Mouse (Mus musculus): Measurements from ENCODE around the gene Olfr585. TPM values are rescaled to one million over a fixed set of nuclear protein-coding genes. Genes with fewer than 3 reads are reported as not detected.

Gene Olfr585
- not detected in 2 replicates for polyA plus RNA-seq (2015; fragmentation: Nextera tagmentation; extraction: Ambion mirVana)

GRCm38 (mm10) chr7:103097420-103097819, at the start of gene Olfr585:
Gene Olfr585 (plus strand): TSS chr7:103097720.
- Histone ChIP-seq H3K4me2 (no peak within 1 kb of the TSS), H3K4me3 (no peak within 1 kb of the TSS), H3K4me1 (replicated peaks) (no peaks in the 10 kb centered on the region), H3K36me3 (no peaks in the 10 kb centered on the region), H3K9me3 (no peaks in the 10 kb centered on the region), H3K9ac (no peak within 1 kb of the TSS), H3K27me3 (no peaks in the 10 kb centered on the region), H3K27ac (replicated peaks) (no peak within 1 kb of the TSS)
- 88% methylated on average over 1 of the region's 1 CpGs for WGBS
- no peak for ATAC-seq (ENCODE audit: low FRiP score, low read depth)

GRCm38 (mm10) chr7:103051000-103051399, 46.5 kb upstream of the Olfr585 start, which contains the start of gene Olfr583:
Gene Olfr583 (plus strand): TSS chr7:103051300.
- Histone ChIP-seq H3K9me3 (no peaks in the 10 kb centered on the region), H3K4me1 (replicated peaks) (no peaks in the 10 kb centered on the region), H3K4me2 (no peak within 1 kb of the TSS), H3K4me3 (no peak within 1 kb of the TSS), H3K36me3 (no peaks in the 10 kb centered on the region), H3K27ac (replicated peaks) (no peak within 1 kb of the TSS), H3K27me3 (no peaks in the 10 kb centered on the region), H3K9ac (no peak within 1 kb of the TSS)
- no peak for ATAC-seq (ENCODE audit: low FRiP score, low read depth)
- WGBS = 86% methylated on average over 1 of the region's 1 CpGs

- H3K9ac ChIP-seq = no peak within 1 kb of the TSS
- WGBS = 89% methylated on average over 1 of the region's 1 CpGs
These were observed 15.9 kb upstream of the Olfr585 start, which contains the start of gene Olfr584 for GRCm38 (mm10) chr7:103081585-103081984. Gene Olfr584 (plus strand): TSS chr7:103081885.

GRCm38 (mm10) chr7:103119406-103119805, 21.9 kb downstream of the Olfr585 start:
- H3K36me3 ChIP-seq = no peaks in the 10 kb centered on the region
- H3K27me3 ChIP-seq = no peaks in the 10 kb centered on the region
- no peak for ATAC-seq (ENCODE audit: low FRiP score, low read depth)
- no peaks in the 10 kb centered on the region for H3K4me1 ChIP-seq (replicated peaks)
- H3K9me3 ChIP-seq = no peaks in the 10 kb centered on the region
- no peak overlapping the region for H3K9ac ChIP-seq
- H3K4me3 ChIP-seq = no peak overlapping the region
- H3K27ac ChIP-seq (replicated peaks) = no peak overlapping the region
- 47% methylated on average over 3 of the region's 3 CpGs for WGBS
- H3K4me2 ChIP-seq = no peak overlapping the region

More at GRCm38 (mm10) chr7:103081585-103081984, 15.9 kb upstream of the Olfr585 start, which contains the start of gene Olfr584:
- Histone ChIP-seq H3K27ac (replicated peaks) (no peak within 1 kb of the TSS), H3K9me3 (peaks cover 8% of the 10 kb centered on the region; the same call in 1 of the 2 replicates), H3K4me3 (no peak within 1 kb of the TSS), H3K36me3 (no peaks in the 10 kb centered on the region), H3K4me2 (no peak within 1 kb of the TSS), H3K27me3 (no peaks in the 10 kb centered on the region), H3K4me1 (replicated peaks) (no peaks in the 10 kb centered on the region)
- no peak for ATAC-seq (ENCODE audit: low FRiP score, low read depth)

GRCm38 (mm10) chr7:103125538-103125937, 28.0 kb downstream of the Olfr585 start, which contains the start of gene Olfr586:
Gene Olfr586 (minus strand): TSS chr7:103125638.
- H3K36me3 ChIP-seq = no peaks in the 10 kb centered on the region
- H3K27ac ChIP-seq (replicated peaks) = no peak within 1 kb of the TSS
- 96% methylated on average over 3 of the region's 3 CpGs for WGBS
- no peak within 1 kb of the TSS for H3K4me3 ChIP-seq
- no peaks in the 10 kb centered on the region for H3K4me1 ChIP-seq (replicated peaks)
- H3K9ac ChIP-seq = no peak within 1 kb of the TSS
- no peaks in the 10 kb centered on the region for H3K9me3 ChIP-seq
- H3K27me3 ChIP-seq = no peaks in the 10 kb centered on the region
- H3K4me2 ChIP-seq = no peak within 1 kb of the TSS
- no peak for ATAC-seq (ENCODE audit: low FRiP score, low read depth)

- no peak within 1 kb of the TSS for H3K4me3 ChIP-seq
- no peaks in the 10 kb centered on the region for H3K4me1 ChIP-seq (replicated peaks)
- 84% methylated on average over 1 of the region's 1 CpGs for WGBS
These were observed 43.1 kb downstream of the Olfr585 start, which contains the start of gene Olfr588-ps1 for GRCm38 (mm10) chr7:103140579-103140978. Gene Olfr588-ps1 (plus strand): TSS chr7:103140879.

More at GRCm38 (mm10) chr7:103140579-103140978, 43.1 kb downstream of the Olfr585 start, which contains the start of gene Olfr588-ps1:
- Histone ChIP-seq H3K36me3 (no peaks in the 10 kb centered on the region), H3K9ac (no peak within 1 kb of the TSS), H3K9me3 (no peaks in the 10 kb centered on the region), H3K27me3 (no peaks in the 10 kb centered on the region), H3K4me2 (no peak within 1 kb of the TSS), H3K27ac (replicated peaks) (no peak within 1 kb of the TSS)
- ATAC-seq (ENCODE audit: low FRiP score, low read depth) = no peak

Other genes with a start within 250 kb of the Olfr585 start
- gene Olfr566, start 239.0 kb upstream of the Olfr585 start, polyA plus RNA-seq (2015; fragmentation: Nextera tagmentation; extraction: Ambion mirVana) = not detected in 2 replicates
- gene Olfr568, start 220.6 kb upstream of the Olfr585 start, polyA plus RNA-seq (2015; fragmentation: Nextera tagmentation; extraction: Ambion mirVana) = not detected in 2 replicates
- gene Olfr569, start 206.8 kb upstream of the Olfr585 start, polyA plus RNA-seq (2015; fragmentation: Nextera tagmentation; extraction: Ambion mirVana) = not detected in 2 replicates
- 0.14 TPM in 1 of 2 replicates, not detected in the other for gene Olfr570, start 203.1 kb upstream of the Olfr585 start, polyA plus RNA-seq (2015; fragmentation: Nextera tagmentation; extraction: Ambion mirVana)
- not detected in 2 replicates for gene Olfr571, start 180.2 kb upstream of the Olfr585 start, polyA plus RNA-seq (2015; fragmentation: Nextera tagmentation; extraction: Ambion mirVana)
- not detected in 2 replicates for gene Olfr572, start 173.3 kb upstream of the Olfr585 start, polyA plus RNA-seq (2015; fragmentation: Nextera tagmentation; extraction: Ambion mirVana)
- not detected in 2 replicates for gene Olfr573-ps1, start 155.1 kb upstream of the Olfr585 start, polyA plus RNA-seq (2015; fragmentation: Nextera tagmentation; extraction: Ambion mirVana)
- not detected in 2 replicates for gene Olfr574, start 149.3 kb upstream of the Olfr585 start, polyA plus RNA-seq (2015; fragmentation: Nextera tagmentation; extraction: Ambion mirVana)
- gene Olfr575, start 138.9 kb upstream of the Olfr585 start, polyA plus RNA-seq (2015; fragmentation: Nextera tagmentation; extraction: Ambion mirVana) = not detected in 2 replicates
- not detected in 2 replicates for gene Olfr576, start 135.1 kb upstream of the Olfr585 start, polyA plus RNA-seq (2015; fragmentation: Nextera tagmentation; extraction: Ambion mirVana)
- not detected in 2 replicates for gene Olfr577, start 121.8 kb upstream of the Olfr585 start, polyA plus RNA-seq (2015; fragmentation: Nextera tagmentation; extraction: Ambion mirVana)
- gene Olfr578, start 108.4 kb upstream of the Olfr585 start, polyA plus RNA-seq (2015; fragmentation: Nextera tagmentation; extraction: Ambion mirVana) = not detected in 2 replicates
- not detected in 2 replicates for gene Olfr582, start 59.7 kb upstream of the Olfr585 start, polyA plus RNA-seq (2015; fragmentation: Nextera tagmentation; extraction: Ambion mirVana)
- gene Olfr583, start 46.4 kb upstream of the Olfr585 start, polyA plus RNA-seq (2015; fragmentation: Nextera tagmentation; extraction: Ambion mirVana) = not detected in 2 replicates
- gene Olfr584, start 15.8 kb upstream of the Olfr585 start, polyA plus RNA-seq (2015; fragmentation: Nextera tagmentation; extraction: Ambion mirVana) = not detected in 2 replicates
- not detected in 2 replicates for gene Olfr586, start 27.9 kb downstream of the Olfr585 start, polyA plus RNA-seq (2015; fragmentation: Nextera tagmentation; extraction: Ambion mirVana)
- not detected in 2 replicates for gene Olfr588-ps1, start 43.2 kb downstream of the Olfr585 start, polyA plus RNA-seq (2015; fragmentation: Nextera tagmentation; extraction: Ambion mirVana)
- gene Olfr589, start 58.6 kb downstream of the Olfr585 start, polyA plus RNA-seq (2015; fragmentation: Nextera tagmentation; extraction: Ambion mirVana) = not detected in 2 replicates
- not detected in 2 replicates for gene Olfr591, start 80.6 kb downstream of the Olfr585 start, polyA plus RNA-seq (2015; fragmentation: Nextera tagmentation; extraction: Ambion mirVana)
- not detected in 2 replicates for gene Olfr592, start 87.1 kb downstream of the Olfr585 start, polyA plus RNA-seq (2015; fragmentation: Nextera tagmentation; extraction: Ambion mirVana)
- not detected in 2 replicates for gene Olfr593, start 114.1 kb downstream of the Olfr585 start, polyA plus RNA-seq (2015; fragmentation: Nextera tagmentation; extraction: Ambion mirVana)
- not detected in 2 replicates for gene Olfr594, start 119.3 kb downstream of the Olfr585 start, polyA plus RNA-seq (2015; fragmentation: Nextera tagmentation; extraction: Ambion mirVana)
- not detected in 2 replicates for gene Usp17ld, start 154.8 kb downstream of the Olfr585 start, polyA plus RNA-seq (2015; fragmentation: Nextera tagmentation; extraction: Ambion mirVana)
- gene Olfr596, start 207.9 kb downstream of the Olfr585 start, polyA plus RNA-seq (2015; fragmentation: Nextera tagmentation; extraction: Ambion mirVana) = not detected in 2 replicates
- gene Olfr597, start 218.6 kb downstream of the Olfr585 start, polyA plus RNA-seq (2015; fragmentation: Nextera tagmentation; extraction: Ambion mirVana) = not detected in 2 replicates
- gene Olfr598, start 225.8 kb downstream of the Olfr585 start, polyA plus RNA-seq (2015; fragmentation: Nextera tagmentation; extraction: Ambion mirVana) = not detected in 2 replicates
- not detected in 2 replicates for gene Olfr599, start 238.2 kb downstream of the Olfr585 start, polyA plus RNA-seq (2015; fragmentation: Nextera tagmentation; extraction: Ambion mirVana)

Measured in hindbrain, embryonic 15.5 days (tissue).